Mouse (Mus musculus) heart, embryonic 15.5 days (tissue): Measurements from ENCODE around the gene Rhob. TPM values are rescaled to one million over a fixed set of nuclear protein-coding genes. Genes with fewer than 3 reads are reported as not detected.

ENCODE experiments used
- ATAC-seq: fragments of 200-750 bp; cut with Nextera tagmentation; replicated peaks from 2 replicates; pipeline ENCODE4 v1.8.0; 2017; ENCODE audit warnings: low read depth, moderate TSS enrichment; ENCODE audit not compliant: insufficient number of reproducible peaks, insufficient read depth, low FRiP score
- H3K27ac ChIP-seq: fragments of 300-500 bp; sonication (generic); 2 replicates; pipeline ENCODE4 v1.5.1; 2015; ENCODE audit warnings: mild to moderate bottlenecking, inconsistent platforms
- H3K27me3 ChIP-seq: fragments of 300-500 bp; sonication (generic); 2 replicates; pipeline ENCODE4 v1.6.1; 2015; ENCODE audit warnings: inconsistent platforms
- H3K36me3 ChIP-seq: fragments of 300-500 bp; sonication (generic); 2 replicates; pipeline ENCODE4 v1.6.1; 2015; ENCODE audit warnings: mild to moderate bottlenecking, inconsistent platforms
- H3K4me1 ChIP-seq: fragments of 300-500 bp; sonication (generic); replicated peaks from 2 replicates; pipeline ENCODE4 v1.6.1; 2015; ENCODE audit warnings: inconsistent platforms
- H3K4me2 ChIP-seq: fragments of 300-500 bp; sonication (generic); 2 replicates; pipeline ENCODE4 v1.6.1; 2015; ENCODE audit warnings: inconsistent platforms, mild to moderate bottlenecking, moderate library complexity
- H3K4me3 ChIP-seq: fragments of 300-500 bp; sonication (generic); 2 replicates; pipeline ENCODE4 v1.5.1; 2015; ENCODE audit warnings: mild to moderate bottlenecking, inconsistent platforms
- H3K9ac ChIP-seq: fragments of 300-500 bp; sonication (generic); 2 replicates; pipeline ENCODE4 v1.6.1; 2015; ENCODE audit warnings: mild to moderate bottlenecking, inconsistent platforms
- H3K9me3 ChIP-seq: fragments of 300-500 bp; sonication (generic); replicated peaks from 2 replicates; pipeline ENCODE4 v1.6.1; 2016; ENCODE audit warnings: inconsistent platforms
- WGBS: fragments of 180-500 bp; shearing (Covaris S2); methylation state at CpG from one replicate; pipeline ENCODE4 v1.1.7; 2015; ENCODE audit warnings: mixed read lengths; 5-methylcytosine and 5-hydroxymethylcytosine counted together
- polyA plus RNA-seq: library from polyadenylated mRNA; unstranded; fragments of >200 nt; fragmentation: Nextera tagmentation; extraction: Ambion mirVana; gene quantifications from 2 replicates; pipeline ENCODE4 v1.2.1, GENCODE M21; 2015

Gene Rhob
- 35.4 and 40.6 TPM in 2 replicates for polyA plus RNA-seq

GRCm38 (mm10) chr12:8499871-8500596 lies at the start of gene Rhob:
Gene Rhob (minus strand): TSS chr12:8500009.
- Histone ChIP-seq H3K4me3 (peak within 1 kb of the TSS; percentile 94), H3K4me1 (peaks cover 35% of the 10 kb centered on the region), H3K9ac (peak within 1 kb of the TSS; percentile 99), H3K4me2 (peak within 1 kb of the TSS; percentile 75), H3K27ac (peak within 1 kb of the TSS; percentile 100), H3K36me3 (no peaks in the 10 kb centered on the region), H3K27me3 (no peaks in the 10 kb centered on the region), H3K9me3 (no peaks in the 10 kb centered on the region)
- WGBS = under 1% methylated on average over 56 of the region's 56 CpGs
- peak; percentile 97 for ATAC-seq

GRCm38 (mm10) chr12:8547357-8547756 lies 47.5 kb upstream of the Rhob start:
- ATAC-seq = no peak
- Histone ChIP-seq H3K4me3 (no peak overlapping the region), H3K36me3 (no peaks in the 10 kb centered on the region), H3K4me1 (peaks cover 4% of the 10 kb centered on the region; the same call in 1 of the 2 replicates), H3K4me2 (no peak overlapping the region), H3K9ac (no peak overlapping the region), H3K27ac (no peak overlapping the region), H3K9me3 (no peaks in the 10 kb centered on the region), H3K27me3 (no peaks in the 10 kb centered on the region)
- WGBS = 17% methylated on average over 11 of the region's 11 CpGs

GRCm38 (mm10) chr12:8546801-8547200 lies 47.0 kb upstream of the Rhob start:
- Histone ChIP-seq H3K9ac (no peak overlapping the region), H3K9me3 (no peaks in the 10 kb centered on the region), H3K4me1 (peaks cover 4% of the 10 kb centered on the region; the same call in 1 of the 2 replicates), H3K36me3 (no peaks in the 10 kb centered on the region), H3K4me3 (no peak overlapping the region), H3K27ac (no peak overlapping the region), H3K4me2 (no peak overlapping the region), H3K27me3 (no peaks in the 10 kb centered on the region)
- no peak for ATAC-seq
- 71% methylated on average over 6 of the region's 6 CpGs for WGBS

- ATAC-seq = no peak; the same call in 1 of the 2 replicates
- Histone ChIP-seq H3K36me3 (no peaks in the 10 kb centered on the region), H3K4me3 (no peak overlapping the region), H3K27ac (no peak overlapping the region), H3K4me2 (no peak overlapping the region), H3K27me3 (no peaks in the 10 kb centered on the region), H3K9ac (no peak overlapping the region), H3K9me3 (no peaks in the 10 kb centered on the region), H3K4me1 (peaks cover 4% of the 10 kb centered on the region; the same call in 1 of the 2 replicates)
- 76% methylated on average over 5 of the region's 5 CpGs for WGBS
Measured at GRCm38 (mm10) chr12:8545066-8545610, 45.3 kb upstream of the Rhob start.

- Histone ChIP-seq H3K4me1 (peaks cover 4% of the 10 kb centered on the region; the same call in 1 of the 2 replicates), H3K27me3 (no peaks in the 10 kb centered on the region), H3K9ac (no peak overlapping the region), H3K4me3 (no peak overlapping the region), H3K9me3 (no peaks in the 10 kb centered on the region), H3K4me2 (no peak overlapping the region), H3K36me3 (no peaks in the 10 kb centered on the region), H3K27ac (no peak overlapping the region)
- WGBS = 66% methylated on average over 4 of the region's 4 CpGs
- no peak for ATAC-seq
Measured at GRCm38 (mm10) chr12:8542371-8542770, 42.6 kb upstream of the Rhob start.

- ATAC-seq = no peak
Measured at GRCm38 (mm10) chr12:8539471-8539870, 39.7 kb upstream of the Rhob start.

GRCm38 (mm10) chr12:8537291-8537690 lies 37.5 kb upstream of the Rhob start:
- ATAC-seq = no peak
- WGBS = 83% methylated on average over 5 of the region's 5 CpGs
- Histone ChIP-seq H3K4me2 (no peak overlapping the region), H3K27ac (no peak overlapping the region), H3K27me3 (no peaks in the 10 kb centered on the region), H3K4me1 (no peaks in the 10 kb centered on the region; the same call in 1 of the 2 replicates), H3K4me3 (no peak overlapping the region), H3K9ac (no peak overlapping the region), H3K36me3 (no peaks in the 10 kb centered on the region), H3K9me3 (no peaks in the 10 kb centered on the region)

More at GRCm38 (mm10) chr12:8539471-8539870, 39.7 kb upstream of the Rhob start:
- Histone ChIP-seq H3K27me3 (no peaks in the 10 kb centered on the region), H3K36me3 (no peaks in the 10 kb centered on the region), H3K4me1 (no peaks in the 10 kb centered on the region; the same call in 1 of the 2 replicates), H3K4me2 (no peak overlapping the region), H3K27ac (no peak overlapping the region), H3K9ac (no peak overlapping the region), H3K9me3 (no peaks in the 10 kb centered on the region), H3K4me3 (no peak overlapping the region)
- WGBS = 68% methylated on average over 13 of the region's 13 CpGs

GRCm38 (mm10) chr12:8536221-8536965 lies 36.6 kb upstream of the Rhob start:
- Histone ChIP-seq H3K9me3 (no peaks in the 10 kb centered on the region), H3K27me3 (no peaks in the 10 kb centered on the region), H3K4me3 (no peak overlapping the region), H3K27ac (no peak overlapping the region), H3K4me1 (no peaks in the 10 kb centered on the region; the same call in 1 of the 2 replicates), H3K4me2 (no peak overlapping the region), H3K36me3 (no peaks in the 10 kb centered on the region), H3K9ac (no peak overlapping the region)
- no peak for ATAC-seq
- 56% methylated on average over 9 of the region's 9 CpGs for WGBS

GRCm38 (mm10) chr12:8535596-8535995 lies 35.8 kb upstream of the Rhob start:
- Histone ChIP-seq H3K9me3 (no peaks in the 10 kb centered on the region), H3K27me3 (no peaks in the 10 kb centered on the region), H3K36me3 (no peaks in the 10 kb centered on the region), H3K9ac (no peak overlapping the region), H3K4me2 (no peak overlapping the region), H3K4me1 (no peaks in the 10 kb centered on the region; the same call in 1 of the 2 replicates), H3K27ac (no peak overlapping the region), H3K4me3 (no peak overlapping the region)
- no peak for ATAC-seq
- WGBS = 81% methylated on average over 7 of the region's 7 CpGs

- Histone ChIP-seq H3K36me3 (no peaks in the 10 kb centered on the region), H3K9ac (no peak overlapping the region), H3K4me2 (no peak overlapping the region), H3K27ac (no peak overlapping the region), H3K27me3 (no peaks in the 10 kb centered on the region), H3K4me1 (no peaks in the 10 kb centered on the region; the same call in 1 of the 2 replicates), H3K9me3 (no peaks in the 10 kb centered on the region), H3K4me3 (no peak overlapping the region)
- no peak for ATAC-seq
- WGBS = 44% methylated on average over 1 of the region's 1 CpGs
Measured at GRCm38 (mm10) chr12:8534915-8535314, 35.1 kb upstream of the Rhob start.

- Histone ChIP-seq H3K9ac (no peak overlapping the region), H3K9me3 (no peaks in the 10 kb centered on the region), H3K36me3 (no peaks in the 10 kb centered on the region), H3K4me1 (peaks cover 2% of the 10 kb centered on the region), H3K27ac (no peak overlapping the region), H3K4me3 (no peak overlapping the region), H3K27me3 (no peaks in the 10 kb centered on the region), H3K4me2 (no peak overlapping the region)
- WGBS = 66% methylated on average over 5 of the region's 5 CpGs
- no peak for ATAC-seq
Measured at GRCm38 (mm10) chr12:8527770-8528169, 28.0 kb upstream of the Rhob start.
